8 mouse cellular contexts compared by ENCODE assay signal in genomic region chr9:8042338-8043043, GRCm38 (mm10). TPM values are rescaled to one million over a fixed set of nuclear protein-coding genes. Genes with fewer than 3 reads are reported as not detected.
A peak's percentile ranks its signal among the peaks of the same experiment; 100 is the strongest.
DNase-seq lines count a peak whose midpoint lies in the region; ATAC-seq lines count a peak whose summit lies in the region.

TSS of gene Cfap300 (minus strand) at chr9:8042823.

- H3K9me3 ChIP-seq in hindbrain, embryonic 14.5 days (ENCODE audit: control insufficient read depth, low read length), result no peaks in the 10 kb centered on the region

- H3K4me2 ChIP-seq in hindbrain, embryonic 14.5 days (replicated peaks), result peak within 1 kb of the TSS; percentile 70

- peak within 1 kb of the TSS; percentile 80 for H3K4me3 ChIP-seq in hindbrain, embryonic 14.5 days (replicated peaks; ENCODE audit: low read length)

- ATAC-seq in hindbrain, embryonic 14.5 days (ENCODE audit: low FRiP score), result peak; percentile 99

- H3K27me3 ChIP-seq in hindbrain, embryonic 14.5 days (ENCODE audit: control insufficient read depth, insufficient read depth, low read length), result no peaks in the 10 kb centered on the region

- H3K36me3 ChIP-seq in hindbrain, embryonic 14.5 days (replicated peaks; ENCODE audit: control insufficient read depth, insufficient read depth), result no peaks in the 10 kb centered on the region

- H3K4me1 ChIP-seq in hindbrain, embryonic 14.5 days (replicated peaks; ENCODE audit: control insufficient read depth, insufficient read depth, low read length), result peaks cover 9% of the 10 kb centered on the region

- peak; percentile 92 for DNase-seq in WW6 (ENCODE audit: low read depth, low spot score)
- DNase-seq in cerebellum, postnatal 4 days (ENCODE audit: low spot score in 2 of 2), result peak; percentile 94 to 96
- DNase-seq in frontal cortex, postnatal 36 days (ENCODE audit: low spot score in 2 of 2), result peak; percentile 95 to 97
- peak; percentile 99 for DNase-seq in hindbrain, embryonic 14.5 days (ENCODE audit: low spot score)
- DNase-seq in layer of hippocampus, postnatal 25 days (ENCODE audit: extremely low spot score in 1 of 2, low spot score in 1 of 2), result peak; percentile 93 to 96
- DNase-seq in lung, postnatal 14 days, result peak; percentile 97
- peak; percentile 99 for DNase-seq in retina, embryonic 14.5 days (ENCODE audit: low spot score)
- DNase-seq in thymus, postnatal 36 days, result peak; percentile 94 to 95

- H3K27ac ChIP-seq in hindbrain, embryonic 14.5 days, result peak within 1 kb of the TSS; percentile 88

- WGBS in hindbrain, embryonic 14.5 days, result under 1% methylated on average over 39 of the region's 39 CpGs

- peak within 1 kb of the TSS; percentile 81 for H3K9ac ChIP-seq in hindbrain, embryonic 14.5 days

RNA-seq across cellular contexts. Expression of gene Cfap300, which starts in this region (rescaled TPM):
- polyA plus RNA-seq in hindbrain, embryonic 14.5 days (2014; fragmentation: Nextera tagmentation; extraction: Ambion mirVana), result 18.3 and 19.5 TPM in 2 replicates
- 10 to 100 TPM; 10.1 to 10.4 TPM for total RNA-seq in layer of hippocampus, postnatal 25 days (2021)

Comparison
In these comparisons a context has a peak if more than half of its experiments do, and no peak if none do; other contexts are left out.
1. Peak in every context shown above with its lines: DNase-seq, ATAC-seq, H3K4me3 ChIP-seq and H3K27ac ChIP-seq.